Mouse (Mus musculus) forebrain, embryonic 16.5 days (tissue): ENCODE results near the gene Col4a3bp. TPM values are rescaled to one million over a fixed set of nuclear protein-coding genes. Genes with fewer than 3 reads are reported as not detected.

Experiments used
- polyA plus RNA-seq: library from polyadenylated mRNA; unstranded; fragments of >200 nt; fragmentation: Nextera tagmentation; extraction: Ambion mirVana; gene quantifications from 2 replicates; pipeline ENCODE4 v1.2.1, GENCODE M21; 2015

Gene Col4a3bp
- polyA plus RNA-seq, 1 experiment from 2014 or later: 9.6 TPM

Other genes with a start within 250 kb of the Col4a3bp start
- 24.3 and 27.7 TPM in 2 replicates for gene Poc5, start 154.3 kb upstream of the Col4a3bp start, polyA plus RNA-seq
- not detected in 2 replicates for gene Ankdd1b, start 71.4 kb upstream of the Col4a3bp start, polyA plus RNA-seq
- gene Gm17622, start 51.9 kb upstream of the Col4a3bp start, polyA plus RNA-seq: not detected in 2 replicates
- gene Polk, start within 50 bp of the Col4a3bp start, polyA plus RNA-seq: 6.1 and 7.1 TPM in 2 replicates
- gene Hmgcr, start 128.3 kb downstream of the Col4a3bp start, polyA plus RNA-seq: 205 and 222 TPM in 2 replicates
- gene Ankrd31, start 205.7 kb downstream of the Col4a3bp start, polyA plus RNA-seq: not detected in 2 replicates